Mouse (Mus musculus) lung, postnatal 0 days (tissue): Measurements from ENCODE around the gene Tcf7l2.

Experiments used
- CTCF ChIP-seq: IDR thresholded peaks from 2 replicates; pipeline ENCODE4 v1.5.1; 2016; ENCODE audit warnings: antibody characterized with exemption, mild to moderate bottlenecking
- EP300 ChIP-seq: IDR thresholded peaks from 2 replicates; pipeline ENCODE4 v1.6.1; 2016; ENCODE audit warnings: antibody characterized with exemption, mild to moderate bottlenecking, control low read depth

GRCm38 (mm10) chr19:55700214-55700568 is 41.4 kb upstream of the Tcf7l2 start:
- TF ChIP-seq CTCF (no peak), EP300 (no peak)
